Comparison of ENCODE assay signal across 33 mouse cellular contexts in the genomic region with DNA sequence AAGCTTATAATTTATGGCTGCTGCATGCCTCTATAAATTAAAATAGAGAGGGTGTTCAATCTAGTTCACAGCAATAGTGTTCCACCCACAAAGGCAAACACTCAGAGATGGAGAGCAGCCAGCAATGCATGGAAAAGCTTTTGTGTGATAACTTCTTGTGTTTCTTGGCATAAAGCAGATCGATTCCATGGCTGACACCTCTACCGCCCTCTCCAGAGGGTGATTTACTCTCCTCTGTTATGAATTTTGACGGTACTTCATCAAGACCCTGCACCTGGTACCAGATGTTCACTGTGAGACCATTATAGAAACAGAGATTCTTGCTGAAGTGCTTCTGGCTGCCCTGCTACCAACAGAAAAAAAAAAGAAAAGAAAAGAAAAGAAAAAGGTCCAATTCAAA. TPM values are rescaled to one million over a fixed set of nuclear protein-coding genes. Genes with fewer than 3 reads are reported as not detected.
DNase-seq lines count a peak whose midpoint lies in the region; ATAC-seq and TF ChIP-seq lines count a peak whose summit lies in the region.
"Had no signal": no experiment of that assay in that cellular context is flagged by ENCODE, and none has a peak within 500 bp of the region (broad histone marks: within the 10 kb centered on the region; RNA-seq: fewer than 3 reads in every experiment).

No protein-coding gene starts in this region.

- no peak for DNase-seq in frontal cortex, postnatal 36 days (ENCODE audit: low spot score in 2 of 2)
- no peak for DNase-seq in limb, embryonic 10.5 days (ENCODE audit: low spot score)
- peak; percentile 29 for DNase-seq in brain, embryonic 14.5 days (ENCODE audit: low read depth)
- peak; percentile 30 for DNase-seq in mesoderm, embryonic 11.5 days (ENCODE audit: low read depth, low spot score)
- no peak for DNase-seq in forebrain, embryonic 11.5 days (ENCODE audit: low spot score)
- no peak for DNase-seq in urinary bladder, adult 18-20 months (ENCODE audit: low spot score in 2 of 2)
- DNase-seq: adrenal gland, postnatal 10 days; cerebellum, adult 18-20 months; cerebellum, postnatal 10 days; gastrocnemius, adult 2 months; gastrocnemius, postnatal 36 days; heart, adult 2 months; heart, postnatal 10 days; kidney, adult 18-20 months; kidney, postnatal 25 days; liver, embryonic 13.5 days; lung, adult 18-20 months; lung, postnatal 10 days; right cerebral cortex, postnatal 4 days; thymus, adult 18-20 months; thymus, postnatal 36 days had no signal

- H3K4me3 ChIP-seq in limb, embryonic 13.5 days, result no peak overlapping the region
- H3K4me3 ChIP-seq in limb, embryonic 10.5 days, result no peak overlapping the region
- H3K4me3 ChIP-seq in forebrain, embryonic 11.5 days (ENCODE audit: low read depth, low read length), result no peak overlapping the region
- H3K4me3 ChIP-seq: forebrain, embryonic 15.5 days; gastrocnemius, adult 2 months; heart, adult 2 months; heart, embryonic 13.5 days; kidney, embryonic 15.5 days; left cerebral cortex, adult 2 months; limb, embryonic 15.5 days; liver, embryonic 13.5 days; midbrain, embryonic 10.5 days; myocyte had no signal

- no peak for TF ChIP-seq CTCF in brain, embryonic 14.5 days (IDR thresholded peaks at IDR 0.05; ENCODE audit: borderline replicate concordance, extremely low read depth, insufficient read depth, insufficient read length)

- H3K4me2 ChIP-seq in limb, embryonic 13.5 days (replicated peaks), result no peak overlapping the region
- H3K4me2 ChIP-seq in forebrain, embryonic 11.5 days (ENCODE audit: low read depth, low read length, severe bottlenecking), result no peak overlapping the region
- H3K4me2 ChIP-seq: forebrain, embryonic 15.5 days; heart, embryonic 13.5 days; kidney, embryonic 15.5 days; limb, embryonic 15.5 days; liver, embryonic 13.5 days had no signal

- ATAC-seq in frontal cortex, adult (ENCODE audit: low TSS enrichment), result peak; percentile 41; the same call in 1 of the 2 replicates
- ATAC-seq in limb, embryonic 13.5 days (ENCODE audit: low FRiP score, low read depth), result peak; percentile 72; the same call in 1 of the 2 replicates
- no peak for ATAC-seq in forebrain, embryonic 11.5 days (replicated peaks; ENCODE audit: low FRiP score)
- ATAC-seq: forebrain, embryonic 15.5 days; midbrain, embryonic 16.5 days; Patski had no signal

- WGBS in limb, embryonic 13.5 days, result 34% methylated on average over 3 of the region's 3 CpGs
- 81% methylated on average over 3 of the region's 3 CpGs for WGBS in limb, embryonic 10.5 days
- 84% methylated on average over 3 of the region's 3 CpGs for WGBS in forebrain, embryonic 11.5 days

- H3K9me3 ChIP-seq in limb, embryonic 13.5 days, result no peaks in the 10 kb centered on the region
- H3K9me3 ChIP-seq in limb, embryonic 10.5 days (replicated peaks), result no peaks in the 10 kb centered on the region
- no peaks in the 10 kb centered on the region for H3K9me3 ChIP-seq in forebrain, embryonic 11.5 days (ENCODE audit: control insufficient read depth, low read length)
- H3K9me3 ChIP-seq: forebrain, embryonic 15.5 days; heart, embryonic 13.5 days; kidney, embryonic 15.5 days; limb, embryonic 15.5 days; liver, embryonic 13.5 days; midbrain, embryonic 10.5 days had no signal

- no peak for TF ChIP-seq POLR2A in brain, embryonic 14.5 days (IDR thresholded peaks at IDR 0.05; ENCODE audit: borderline replicate concordance, extremely low read depth, insufficient read depth, insufficient read length, poor library complexity, severe bottlenecking)

- no peak overlapping the region for H3K27ac ChIP-seq in limb, embryonic 13.5 days
- H3K27ac ChIP-seq in limb, embryonic 10.5 days, result no peak overlapping the region
- H3K27ac ChIP-seq in forebrain, embryonic 11.5 days (ENCODE audit: low read depth, low read length), result no peak overlapping the region
- H3K27ac ChIP-seq: forebrain, embryonic 15.5 days; gastrocnemius, adult 2 months; heart, adult 2 months; heart, embryonic 13.5 days; kidney, embryonic 15.5 days; left cerebral cortex, adult 2 months; liver, embryonic 13.5 days; midbrain, embryonic 10.5 days; stomach, postnatal 0 days had no signal

- H3K27me3 ChIP-seq in limb, embryonic 13.5 days, result no peaks in the 10 kb centered on the region
- no peaks in the 10 kb centered on the region for H3K27me3 ChIP-seq in limb, embryonic 10.5 days (ENCODE audit: low read depth, poor library complexity, severe bottlenecking)
- no peaks in the 10 kb centered on the region for H3K27me3 ChIP-seq in forebrain, embryonic 11.5 days (ENCODE audit: control insufficient read depth, insufficient read depth, low read length)
- H3K27me3 ChIP-seq: forebrain, embryonic 15.5 days; heart, embryonic 13.5 days; kidney, embryonic 15.5 days; limb, embryonic 15.5 days; liver, embryonic 13.5 days had no signal

- H3K9ac ChIP-seq in limb, embryonic 13.5 days, result no peak overlapping the region
- no peak overlapping the region for H3K9ac ChIP-seq in forebrain, embryonic 11.5 days (ENCODE audit: low read length)
- H3K9ac ChIP-seq: forebrain, embryonic 15.5 days; heart, embryonic 13.5 days; kidney, embryonic 15.5 days; limb, embryonic 15.5 days; liver, embryonic 13.5 days had no signal

- H3K36me3 ChIP-seq in limb, embryonic 13.5 days, result no peaks in the 10 kb centered on the region
- no peaks in the 10 kb centered on the region for H3K36me3 ChIP-seq in limb, embryonic 10.5 days
- no peaks in the 10 kb centered on the region for H3K36me3 ChIP-seq in forebrain, embryonic 11.5 days (ENCODE audit: control insufficient read depth, insufficient read depth, low read length)
- H3K36me3 ChIP-seq: forebrain, embryonic 15.5 days; heart, embryonic 13.5 days; kidney, embryonic 15.5 days; limb, embryonic 15.5 days; liver, embryonic 13.5 days; midbrain, embryonic 10.5 days had no signal

- peaks cover 10% of the 10 kb centered on the region; the same call in 1 of the 2 replicates for H3K4me1 ChIP-seq in limb, embryonic 13.5 days
- H3K4me1 ChIP-seq in limb, embryonic 10.5 days, result peaks cover 5% of the 10 kb centered on the region; the same call in 1 of the 2 replicates
- no peaks in the 10 kb centered on the region for H3K4me1 ChIP-seq in forebrain, embryonic 11.5 days (replicated peaks; ENCODE audit: control insufficient read depth, insufficient read depth, low read length)
- H3K4me1 ChIP-seq: forebrain, embryonic 15.5 days; kidney, embryonic 15.5 days; liver, embryonic 13.5 days; midbrain, embryonic 10.5 days had no signal

RNA-seq across cellular contexts. Expression of a gene that starts 54.1 kb away (rescaled TPM):
- 2.1 and 2.2 TPM in 2 replicates for polyA plus RNA-seq in limb, embryonic 13.5 days (2015; fragmentation: Nextera tagmentation; extraction: Ambion mirVana)
- 0.05 TPM in 2 replicates for polyA plus RNA-seq in limb, embryonic 10.5 days (2016; fragmentation: Nextera tagmentation; extraction: Ambion mirVana)
- polyA plus RNA-seq in brain, embryonic 14.5 days (2012; rRNA removed), result 0.05 and 0.14 TPM in 2 replicates
- not detected in 2 replicates for polyA plus RNA-seq in forebrain, embryonic 11.5 days (2014; fragmentation: Nextera tagmentation; extraction: Ambion mirVana)

Comparison
In these comparisons a context has a peak if more than half of its experiments do, and no peak if none do; other contexts are left out.
1. DNase-seq: peak in brain, embryonic 14.5 days (single experiment) and mesoderm, embryonic 11.5 days (single experiment); none in frontal cortex, postnatal 36 days (0 of 2), limb, embryonic 10.5 days (single experiment), forebrain, embryonic 11.5 days (single experiment) and urinary bladder, adult 18-20 months (0 of 2).